Mouse (Mus musculus) myocyte (in vitro differentiated cells): ENCODE results near the gene Ino80b. TPM values are rescaled to one million over a fixed set of nuclear protein-coding genes. Genes with fewer than 3 reads are reported as not detected.

Experiments
- H3K27me3 ChIP-seq: one replicate; pipeline ENCODE4 v1.6.1; 2011; ENCODE audit not compliant: control insufficient read depth, insufficient read depth, insufficient read length
- H3K36me3 ChIP-seq: one replicate; pipeline ENCODE4 v1.6.1; 2011; ENCODE audit not compliant: control insufficient read depth, insufficient read depth
- H3K4me2 ChIP-seq: one replicate; pipeline ENCODE4 v1.6.1; 2011; ENCODE audit warnings: low read depth, control low read depth
- H3K4me3 ChIP-seq: one replicate; pipeline ENCODE4 v1.5.1; 2011; ENCODE audit warnings: mild to moderate bottlenecking, control low read depth, moderate library complexity
- H3K79me2 ChIP-seq: one replicate; pipeline ENCODE4 v1.6.1; 2011; ENCODE audit not compliant: control insufficient read depth, insufficient read depth
- H3ac ChIP-seq: one replicate; pipeline ENCODE4 v1.6.1; 2011; ENCODE audit not compliant: control insufficient read depth, insufficient read length
- CEBPB ChIP-seq: IDR thresholded peaks from 2 replicates; pipeline ENCODE4 v1.6.1; 2011; ENCODE audit warnings: mild to moderate bottlenecking, moderate library complexity; ENCODE audit not compliant: poor library complexity, insufficient read depth, severe bottlenecking
- E2F4 ChIP-seq: IDR thresholded peaks from one replicate; pipeline ENCODE4 v1.6.1; 2011; ENCODE audit warnings: mild to moderate bottlenecking, control low read depth, moderate library complexity; ENCODE audit not compliant: insufficient read depth
- MAX ChIP-seq: IDR thresholded peaks from one replicate; pipeline ENCODE4 v1.6.1; 2011; ENCODE audit warnings: low read depth, mild to moderate bottlenecking, control low read depth
- MYOD1 ChIP-seq, 3 experiments: IDR thresholded peaks; one replicate each; pipeline ENCODE4 v1.6.1; 2011; ENCODE audit warnings: control low read depth in 2 of 3, low read depth in 2 of 3, mild to moderate bottlenecking in 2 of 3, moderate library complexity in 1 of 3; ENCODE audit not compliant: insufficient read length in 2 of 3, control insufficient read depth in 1 of 3
- MYOG ChIP-seq, 3 experiments: IDR thresholded peaks; one replicate each; pipeline ENCODE4 v1.6.1; 2011; ENCODE audit warnings: control low read depth in 2 of 3, low read depth in 2 of 3, mild to moderate bottlenecking in 2 of 3; ENCODE audit not compliant: insufficient read length in 2 of 3, control insufficient read depth in 1 of 3, insufficient read depth in 1 of 3
- POLR2A ChIP-seq: IDR thresholded peaks from one replicate; pipeline ENCODE4 v1.6.1; 2011; ENCODE audit warnings: low read depth, mild to moderate bottlenecking, control low read depth, moderate library complexity; ENCODE audit not compliant: insufficient read length
- POLR2AphosphoS2 ChIP-seq: IDR thresholded peaks from one replicate; pipeline ENCODE4 v1.6.1; 2011; ENCODE audit warnings: low read depth, control low read depth; ENCODE audit not compliant: insufficient read length
- REST ChIP-seq: IDR thresholded peaks from one replicate; pipeline ENCODE4 v1.6.1; 2011; ENCODE audit warnings: mild to moderate bottlenecking, control low read depth, moderate library complexity; ENCODE audit not compliant: insufficient read depth, insufficient read length
- SRF ChIP-seq: IDR thresholded peaks from one replicate; pipeline ENCODE4 v1.6.1; 2011; ENCODE audit warnings: low read depth; ENCODE audit not compliant: control insufficient read depth, insufficient read length
- TCF12 ChIP-seq: IDR thresholded peaks from one replicate; pipeline ENCODE4 v1.6.1; 2011; ENCODE audit warnings: mild to moderate bottlenecking, control low read depth; ENCODE audit not compliant: poor library complexity, insufficient read depth, severe bottlenecking
- TCF3 ChIP-seq: IDR thresholded peaks from one replicate; pipeline ENCODE4 v1.6.1; 2011; ENCODE audit warnings: low read depth, control low read depth; ENCODE audit not compliant: insufficient read length
- USF1 ChIP-seq: IDR thresholded peaks from one replicate; pipeline ENCODE4 v1.6.1; 2011; ENCODE audit warnings: low read depth, mild to moderate bottlenecking, control low read depth, moderate library complexity
- polyA plus RNA-seq: library from polyadenylated mRNA; unstranded; fragments of >200 nt; fragmentation: generic; extraction: Trizol; gene quantifications from one replicate; pipeline ENCODE4 v1.2.1, GENCODE M21; 2012; ENCODE audit warnings: missing spikeins

The Ino80b gene
- polyA plus RNA-seq, 1 experiment, result 38.3 TPM

DNA sequence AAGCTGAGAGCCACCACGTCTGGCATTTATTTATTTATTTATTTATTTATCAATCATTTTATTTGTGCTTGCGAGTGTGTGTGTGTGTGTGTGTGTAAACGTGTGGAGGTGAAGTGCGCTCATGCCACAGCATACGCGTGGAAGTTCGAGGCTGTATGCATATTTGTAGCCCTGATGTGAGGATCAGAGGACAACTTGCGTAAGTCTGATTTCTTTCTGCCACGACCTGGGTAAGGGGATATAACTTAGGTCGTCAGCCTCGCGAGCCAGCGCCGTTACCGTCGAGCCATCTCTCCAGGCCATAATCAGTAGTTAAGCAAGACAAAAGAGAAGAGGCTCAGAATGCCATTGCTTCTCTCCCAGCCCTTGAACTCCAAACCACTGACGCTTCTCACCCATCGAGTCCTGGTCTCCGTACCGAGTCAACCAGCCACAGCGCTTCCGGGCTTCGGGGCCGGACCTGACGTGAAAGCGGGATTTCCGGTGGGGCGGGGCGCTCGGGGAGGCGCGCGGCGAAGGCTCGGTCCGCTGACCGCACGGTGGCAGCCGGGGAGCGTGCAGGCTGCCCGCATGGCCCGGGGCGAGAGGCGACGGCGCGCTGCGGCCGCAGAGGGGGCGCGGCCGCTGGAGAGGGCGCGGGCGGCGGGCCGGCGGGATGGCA is 10.1 kb downstream of the Ino80b start, which contains the start of gene Mogs:
Gene Mogs, plus strand, starts transcription at position 486 of the 661 bp plus-strand sequence.
- H3K36me3 ChIP-seq, result peaks cover 3% of the 10 kb centered on the region
- peak within 1 kb of the TSS; percentile 88 for H3K4me2 ChIP-seq
- peak within 1 kb of the TSS; percentile 90 for H3ac ChIP-seq
- peak within 1 kb of the TSS; percentile 75 for H3K4me3 ChIP-seq
- no peaks in the 10 kb centered on the region for H3K27me3 ChIP-seq
- TF ChIP-seq MYOG (IDR thresholded peaks at IDR 0.05; ENCODE audit: control insufficient read depth in 1 of 3, insufficient read depth in 1 of 3, insufficient read length in 2 of 3, low read depth in 2 of 3) (no peak), POLR2AphosphoS2 (peak; percentile 83), POLR2A (peak; percentile 93), CEBPB (no peak), TCF3 (no peak), REST (no peak), MYOD1 (IDR thresholded peaks at IDR 0.05; ENCODE audit: control insufficient read depth in 1 of 3, insufficient read length in 2 of 3, low read depth in 2 of 3) (peak in 1 of 3 experiments; percentile 10), TCF12 (no peak), E2F4 (no peak), SRF (no peak), USF1 (no peak), MAX (no peak)
- peaks cover 20% of the 10 kb centered on the region for H3K79me2 ChIP-seq

DNA sequence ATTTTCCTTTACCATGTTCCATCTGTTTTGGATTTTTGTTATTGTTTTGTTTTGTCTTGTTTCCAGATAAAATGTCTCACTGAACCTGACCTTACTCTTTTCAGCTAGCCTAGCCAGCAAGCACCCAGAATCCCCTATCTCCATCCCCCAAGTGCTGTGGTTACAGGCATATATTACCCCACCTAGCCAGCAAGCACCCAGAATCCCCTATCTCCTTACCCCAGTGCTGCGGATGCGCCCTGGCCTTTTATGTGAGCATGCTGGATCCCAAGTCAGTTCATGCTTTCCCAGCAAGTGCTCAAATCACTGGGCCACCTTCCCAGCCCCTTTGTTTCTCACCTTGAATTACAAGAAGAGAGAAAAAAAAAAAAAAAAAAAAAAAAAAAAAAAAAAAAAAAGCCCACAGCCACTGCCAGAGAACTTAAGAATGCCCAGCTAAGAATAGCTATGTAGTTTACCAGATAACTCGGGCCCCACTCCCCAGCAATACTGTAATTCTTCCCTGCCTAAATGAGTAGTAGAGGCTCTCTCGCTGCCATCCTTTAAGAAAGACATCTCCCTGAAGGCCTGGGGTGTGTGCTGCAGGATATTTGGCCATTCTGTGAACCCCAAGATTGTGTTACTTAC is 13.6 kb downstream of the Ino80b start:
- Histone ChIP-seq H3ac (no peak overlapping the region), H3K36me3 (peaks cover 3% of the 10 kb centered on the region), H3K4me2 (no peak overlapping the region), H3K27me3 (no peaks in the 10 kb centered on the region), H3K79me2 (peaks cover 26% of the 10 kb centered on the region), H3K4me3 (no peak overlapping the region)
- TF ChIP-seq E2F4 (no peak), POLR2A (no peak)

DNA sequence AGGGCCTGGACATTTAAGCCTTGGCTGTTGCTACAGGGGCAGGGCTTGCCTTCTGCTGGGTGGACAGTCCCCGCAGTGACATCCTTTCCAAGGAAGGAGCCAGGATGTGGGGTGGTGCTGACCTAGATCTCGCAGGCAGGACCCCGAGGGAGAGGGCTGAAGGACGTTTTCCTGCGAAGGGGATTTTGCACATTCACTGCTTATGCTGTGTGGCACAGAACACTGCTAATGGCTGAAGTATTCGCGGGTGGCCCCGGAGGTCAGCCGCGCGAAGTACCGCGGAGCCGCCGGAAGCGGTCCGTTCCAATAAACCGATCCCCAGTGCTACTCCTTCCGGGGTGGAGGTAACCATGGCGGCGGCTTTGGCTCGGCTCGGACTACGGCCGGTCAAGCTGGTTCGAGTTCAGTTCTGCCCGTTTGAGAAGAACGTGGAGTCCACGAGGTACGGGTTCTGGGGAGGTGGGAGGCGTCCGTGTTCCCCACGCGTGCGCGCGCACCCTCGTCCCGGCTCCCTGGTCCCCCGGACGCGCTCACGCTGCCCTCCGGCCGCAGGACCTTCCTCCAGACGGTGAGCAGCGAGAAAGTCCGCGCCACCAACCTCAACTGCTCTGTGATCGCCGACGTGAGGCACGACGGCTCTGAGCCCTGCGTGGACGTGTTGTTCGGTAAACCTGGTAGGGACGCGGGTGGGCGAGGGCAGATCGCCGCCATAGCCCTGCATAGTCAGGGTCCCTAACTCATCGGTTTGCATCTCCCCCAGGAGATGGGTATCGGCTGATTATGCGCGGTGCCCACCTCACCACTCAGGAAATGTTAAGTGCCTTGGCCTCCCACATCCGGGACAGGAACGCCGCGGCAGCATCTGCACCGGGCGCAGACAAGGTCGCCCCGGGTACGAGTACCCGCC is 16.2 kb downstream of the Ino80b start, which contains the start of gene Mrpl53:
Gene Mrpl53, plus strand, starts transcription at position 279 of the 907 bp plus-strand sequence.
- peaks cover 3% of the 10 kb centered on the region for H3K36me3 ChIP-seq
- no peaks in the 10 kb centered on the region for H3K27me3 ChIP-seq
- TF ChIP-seq REST, result no peak
- peak; percentile 81 for TF ChIP-seq POLR2AphosphoS2
- TF ChIP-seq MYOD1 (IDR thresholded peaks at IDR 0.05; ENCODE audit: control insufficient read depth in 1 of 3, insufficient read length in 2 of 3, low read depth in 2 of 3), result peak in 2 of 3 experiments; percentile 0 to 23
- peak; percentile 49 for TF ChIP-seq E2F4
- no peak for TF ChIP-seq MAX
- TF ChIP-seq MYOG (IDR thresholded peaks at IDR 0.05; ENCODE audit: control insufficient read depth in 1 of 3, insufficient read depth in 1 of 3, insufficient read length in 2 of 3, low read depth in 2 of 3), result peak in 1 of 3 experiments; percentile 12
- no peak for TF ChIP-seq USF1
- TF ChIP-seq TCF12, result no peak
- TF ChIP-seq SRF, result peak; percentile 49
- TF ChIP-seq POLR2A, result peak; percentile 59
- no peak for TF ChIP-seq CEBPB
- no peak for TF ChIP-seq TCF3
- peaks cover 16% of the 10 kb centered on the region for H3K79me2 ChIP-seq
- H3K4me2 ChIP-seq, result peak within 1 kb of the TSS; percentile 97
- H3K4me3 ChIP-seq, result peak within 1 kb of the TSS; percentile 93
- peak within 1 kb of the TSS; percentile 85 for H3ac ChIP-seq

GRCm38 (mm10) chr6:83107566-83108400 is 17.4 kb downstream of the Ino80b start:
- H3K4me2 ChIP-seq, result peak overlapping the region; percentile 97
- H3K27me3 ChIP-seq, result no peaks in the 10 kb centered on the region
- no peak for TF ChIP-seq TCF12
- TF ChIP-seq POLR2A, result peak; percentile 5
- TF ChIP-seq MYOG (IDR thresholded peaks at IDR 0.05; ENCODE audit: control insufficient read depth in 1 of 3, insufficient read depth in 1 of 3, insufficient read length in 2 of 3, low read depth in 2 of 3), result no peak
- no peak for TF ChIP-seq MYOD1 (IDR thresholded peaks at IDR 0.05; ENCODE audit: control insufficient read depth in 1 of 3, insufficient read length in 2 of 3, low read depth in 2 of 3)
- peaks cover 3% of the 10 kb centered on the region for H3K36me3 ChIP-seq
- peak overlapping the region; percentile 85 for H3ac ChIP-seq
- peaks cover 16% of the 10 kb centered on the region for H3K79me2 ChIP-seq
- peak overlapping the region; percentile 93 for H3K4me3 ChIP-seq
